Mouse (Mus musculus) intestine, postnatal 0 days (tissue): ENCODE measurements around the gene Wnt6. TPM values are rescaled to one million over a fixed set of nuclear protein-coding genes. Genes with fewer than 3 reads are reported as not detected.

Experiments used
- ATAC-seq: fragments of 200-750 bp; cut with Nextera tagmentation; 2 replicates; pipeline ENCODE4 v1.8.0; 2017; ENCODE audit warnings: mild to moderate bottlenecking, moderate TSS enrichment, moderate library complexity
- H3K27ac ChIP-seq: fragments of 300-500 bp; sonication (generic); 2 replicates; pipeline ENCODE4 v1.5.1; 2014; ENCODE audit warnings: mild to moderate bottlenecking, low read depth, low read length, moderate library complexity
- H3K27me3 ChIP-seq: fragments of 300-500 bp; sonication (generic); replicated peaks from 2 replicates; pipeline ENCODE4 v1.6.1; 2014; ENCODE audit warnings: low read length, mixed read lengths; ENCODE audit not compliant: control insufficient read depth, insufficient read depth
- H3K36me3 ChIP-seq: fragments of 300-500 bp; sonication (generic); 2 replicates; pipeline ENCODE4 v1.6.1; 2014; ENCODE audit warnings: mild to moderate bottlenecking, moderate library complexity; ENCODE audit not compliant: control insufficient read depth, insufficient read depth
- H3K4me1 ChIP-seq: fragments of 300-500 bp; sonication (generic); replicated peaks from 2 replicates; pipeline ENCODE4 v1.6.1; 2014; ENCODE audit warnings: antibody characterized with exemption, low read length, mixed read lengths; ENCODE audit not compliant: control insufficient read depth, insufficient read depth
- H3K4me2 ChIP-seq: fragments of 300-500 bp; sonication (generic); replicated peaks from 2 replicates; pipeline ENCODE4 v1.6.1; 2014; ENCODE audit warnings: low read depth, mild to moderate bottlenecking, moderate library complexity
- H3K4me3 ChIP-seq: fragments of 300-500 bp; sonication (generic); 2 replicates; pipeline ENCODE4 v1.5.1; 2014; ENCODE audit warnings: low read depth, low read length
- H3K9ac ChIP-seq: fragments of 300-500 bp; sonication (generic); 2 replicates; pipeline ENCODE4 v1.6.1; 2014; ENCODE audit warnings: mild to moderate bottlenecking, low read depth, low read length
- H3K9me3 ChIP-seq: fragments of 300-500 bp; sonication (generic); 2 replicates; pipeline ENCODE4 v1.6.1; 2016; ENCODE audit warnings: mixed run types; ENCODE audit not compliant: control insufficient read depth
- CTCF ChIP-seq: sonication (generic); IDR thresholded peaks from 2 replicates; pipeline ENCODE4 v1.5.1; 2016; ENCODE audit warnings: low read depth, mild to moderate bottlenecking, control low read depth, antibody characterized with exemption, moderate library complexity
- WGBS: fragments of 180-500 bp; shearing (Covaris S2); extraction: QIAGEN DNeasy Blood & Tissue Kit; methylation state at CpG from one replicate; pipeline ENCODE4 v1.1.7; 2014; 5-methylcytosine and 5-hydroxymethylcytosine counted together
- polyA plus RNA-seq: library from polyadenylated mRNA; unstranded; fragments of >200 nt; fragmentation: Nextera tagmentation; extraction: Ambion mirVana; gene quantifications from 2 replicates; pipeline ENCODE4 v1.2.1, GENCODE M21; 2015

Gene Wnt6
- polyA plus RNA-seq: 0.33 and 0.66 TPM in 2 replicates

GRCm38 (mm10) chr1:74771845-74771930, at the start of gene Wnt6:
Wnt6 (plus strand) TSS chr1:74771892.
- H3K4me1 ChIP-seq: no peaks in the 10 kb centered on the region; the same call in 1 of the 2 replicates
- no peak for TF ChIP-seq CTCF
- no peak for ATAC-seq
- no peaks in the 10 kb centered on the region for H3K9me3 ChIP-seq
- H3K36me3 ChIP-seq: no peaks in the 10 kb centered on the region
- H3K27me3 ChIP-seq: peaks cover 84% of the 10 kb centered on the region
- WGBS: no CpG with 5 or more reads among the region's 8 CpGs
- peak within 1 kb of the TSS; percentile 41 for H3K4me3 ChIP-seq
- no peak within 1 kb of the TSS for H3K9ac ChIP-seq
- H3K4me2 ChIP-seq: peak within 1 kb of the TSS; percentile 78
- H3K27ac ChIP-seq: no peak within 1 kb of the TSS

- no peak overlapping the region for H3K27ac ChIP-seq
- 84% methylated on average over 2 of the region's 2 CpGs for WGBS
Observed at GRCm38 (mm10) chr1:74723748-74724147, 47.9 kb upstream of the Wnt6 start.

GRCm38 (mm10) chr1:74726114-74726513, 45.6 kb upstream of the Wnt6 start:
- Histone ChIP-seq H3K36me3 (no peaks in the 10 kb centered on the region), H3K4me3 (no peak overlapping the region), H3K4me1 (no peaks in the 10 kb centered on the region; the same call in 1 of the 2 replicates), H3K27me3 (no peaks in the 10 kb centered on the region), H3K9ac (no peak overlapping the region), H3K9me3 (no peaks in the 10 kb centered on the region), H3K4me2 (peak overlapping the region; percentile 37; the same call in 1 of the 2 replicates), H3K27ac (no peak overlapping the region)
- TF ChIP-seq CTCF: no peak
- 18% methylated on average over 5 of the region's 5 CpGs for WGBS
- peak; percentile 69 for ATAC-seq

More at GRCm38 (mm10) chr1:74723748-74724147, 47.9 kb upstream of the Wnt6 start:
- no peaks in the 10 kb centered on the region for H3K36me3 ChIP-seq
- H3K27me3 ChIP-seq: no peaks in the 10 kb centered on the region
- H3K4me1 ChIP-seq: no peaks in the 10 kb centered on the region; the same call in 1 of the 2 replicates
- no peak overlapping the region for H3K9ac ChIP-seq
- TF ChIP-seq CTCF: peak; percentile 63
- H3K4me3 ChIP-seq: no peak overlapping the region
- H3K4me2 ChIP-seq: no peak overlapping the region
- ATAC-seq: no peak
- H3K9me3 ChIP-seq: no peaks in the 10 kb centered on the region

GRCm38 (mm10) chr1:74726674-74727073, 45.0 kb upstream of the Wnt6 start:
- TF ChIP-seq CTCF: no peak
- 0 out of 2 replicates have a peak overlapping the region, but pooled peaks have one; percentile 21 for H3K27ac ChIP-seq
- WGBS: 30% methylated on average over 5 of the region's 5 CpGs
- no peaks in the 10 kb centered on the region for H3K27me3 ChIP-seq
- peak; percentile 95 for ATAC-seq
- H3K36me3 ChIP-seq: no peaks in the 10 kb centered on the region
- no peaks in the 10 kb centered on the region; the same call in 1 of the 2 replicates for H3K4me1 ChIP-seq
- H3K9ac ChIP-seq: no peak overlapping the region; the same call in 1 of the 2 replicates
- H3K4me2 ChIP-seq: peak overlapping the region; percentile 25
- H3K9me3 ChIP-seq: no peaks in the 10 kb centered on the region
- H3K4me3 ChIP-seq: no peak overlapping the region

GRCm38 (mm10) chr1:74728446-74728845, 43.2 kb upstream of the Wnt6 start:
- Histone ChIP-seq H3K4me3 (no peak overlapping the region), H3K9me3 (no peaks in the 10 kb centered on the region), H3K4me2 (no peak overlapping the region), H3K9ac (no peak overlapping the region), H3K4me1 (no peaks in the 10 kb centered on the region; the same call in 1 of the 2 replicates), H3K27ac (no peak overlapping the region), H3K36me3 (no peaks in the 10 kb centered on the region), H3K27me3 (no peaks in the 10 kb centered on the region)
- WGBS: 74% methylated on average over 8 of the region's 8 CpGs
- no peak for ATAC-seq
- no peak for TF ChIP-seq CTCF

GRCm38 (mm10) chr1:74736977-74737376, 34.7 kb upstream of the Wnt6 start:
- no peak overlapping the region for H3K9ac ChIP-seq
- 83% methylated on average over 12 of the region's 12 CpGs for WGBS
- no peak for ATAC-seq
- H3K27ac ChIP-seq: no peak overlapping the region
- no peak for TF ChIP-seq CTCF
- no peaks in the 10 kb centered on the region; the same call in 1 of the 2 replicates for H3K36me3 ChIP-seq
- H3K4me2 ChIP-seq: no peak overlapping the region
- no peaks in the 10 kb centered on the region for H3K27me3 ChIP-seq
- no peaks in the 10 kb centered on the region for H3K9me3 ChIP-seq
- H3K4me1 ChIP-seq: no peaks in the 10 kb centered on the region
- no peak overlapping the region for H3K4me3 ChIP-seq

- 92% methylated on average over 7 of the region's 7 CpGs for WGBS
- Histone ChIP-seq H3K4me2 (no peak overlapping the region), H3K9ac (no peak overlapping the region), H3K9me3 (no peaks in the 10 kb centered on the region), H3K36me3 (no peaks in the 10 kb centered on the region; the same call in 1 of the 2 replicates), H3K27ac (no peak overlapping the region), H3K27me3 (no peaks in the 10 kb centered on the region), H3K4me1 (no peaks in the 10 kb centered on the region), H3K4me3 (no peak overlapping the region)
- TF ChIP-seq CTCF: no peak
- no peak for ATAC-seq
Observed at GRCm38 (mm10) chr1:74737500-74737899, 34.2 kb upstream of the Wnt6 start.
